Mouse (Mus musculus): ENCODE measurements around the gene Supt16. TPM values are rescaled to one million over a fixed set of nuclear protein-coding genes. Genes with fewer than 3 reads are reported as not detected.

The Supt16 gene
- 57.8 and 64.4 TPM in 2 replicates for polyA plus RNA-seq (2016; fragmentation: Nextera tagmentation; extraction: Ambion mirVana)

DNA sequence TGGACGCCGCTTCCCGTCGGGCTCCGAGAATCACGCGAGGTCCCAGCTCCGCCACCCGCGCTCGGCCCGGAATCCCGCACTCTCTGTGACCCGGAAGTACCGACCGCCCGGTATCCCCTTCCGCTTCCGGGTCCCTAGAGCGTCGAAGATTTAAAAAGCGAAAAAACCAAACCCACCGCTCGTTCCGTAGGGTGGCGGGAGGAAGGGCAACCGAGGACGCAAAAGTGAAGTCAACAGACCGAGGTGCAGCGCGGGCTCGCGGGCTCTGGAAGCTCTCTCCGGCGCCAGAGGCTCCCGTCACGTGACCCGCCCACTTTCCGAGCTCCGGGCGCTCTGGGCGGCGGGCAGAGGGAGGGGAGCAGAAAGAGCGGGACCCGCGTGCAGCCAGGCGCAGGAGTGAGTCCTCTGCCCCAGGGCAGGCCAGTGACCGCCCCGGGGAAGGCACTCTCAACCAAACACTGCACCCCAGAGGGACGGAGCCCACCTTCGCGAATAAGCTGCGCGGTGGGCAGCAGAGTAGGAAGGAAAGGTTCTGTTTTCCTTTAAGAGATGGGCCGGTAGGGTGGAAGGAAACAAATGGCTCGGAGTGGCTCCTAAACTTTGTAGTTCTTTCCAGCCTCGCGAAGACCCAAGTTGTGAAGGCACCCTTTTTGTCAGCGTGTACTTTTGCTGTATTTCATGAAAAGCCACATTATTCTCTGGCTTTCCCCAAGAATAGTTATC is at the start of gene Supt16:
TSS of gene Supt16 (minus strand) at position 261 of the 723 bp plus-strand sequence.
- WGBS = under 1% methylated on average over 59 of the region's 59 CpGs
- Histone ChIP-seq H3K27me3 (replicated peaks) (no peaks in the 10 kb centered on the region), H3K36me3 (peaks cover 32% of the 10 kb centered on the region), H3K9me3 (no peaks in the 10 kb centered on the region), H3K4me1 (peaks cover 7% of the 10 kb centered on the region), H3K9ac (peak within 1 kb of the TSS; percentile 98), H3K27ac (peak within 1 kb of the TSS; percentile 90), H3K4me2 (replicated peaks) (peak within 1 kb of the TSS; percentile 68), H3K4me3 (peak within 1 kb of the TSS; percentile 99)
- ATAC-seq (ENCODE audit: low FRiP score, low read depth) = peak; percentile 98

DNA sequence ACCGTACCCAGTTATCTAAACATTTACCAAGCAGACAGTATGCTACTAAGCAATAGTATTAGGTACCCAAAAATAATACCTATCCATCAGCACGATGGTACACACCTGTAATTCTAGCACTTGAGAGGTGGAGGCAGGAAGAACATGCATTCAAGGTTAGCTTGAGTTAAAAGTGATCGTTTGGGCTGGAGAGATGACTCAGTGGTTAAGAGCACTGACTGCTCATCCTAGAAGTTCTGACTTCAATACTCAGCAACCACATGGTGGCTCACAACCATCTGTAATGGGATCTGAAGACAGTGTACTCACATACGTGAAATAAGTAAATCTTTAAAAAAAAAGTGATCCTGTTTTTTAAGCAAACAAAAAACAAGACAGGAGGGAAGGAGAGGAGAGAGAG is 48.9 kb upstream of the Supt16 start:
- Histone ChIP-seq H3K4me2 (replicated peaks) (no peak overlapping the region), H3K27me3 (replicated peaks) (no peaks in the 10 kb centered on the region), H3K9ac (no peak overlapping the region), H3K4me1 (peaks cover 13% of the 10 kb centered on the region), H3K27ac (no peak overlapping the region), H3K4me3 (no peak overlapping the region), H3K36me3 (no peaks in the 10 kb centered on the region), H3K9me3 (no peaks in the 10 kb centered on the region)
- WGBS = 85% methylated on average over 4 of the region's 4 CpGs
- no peak for ATAC-seq (ENCODE audit: low FRiP score, low read depth)

DNA sequence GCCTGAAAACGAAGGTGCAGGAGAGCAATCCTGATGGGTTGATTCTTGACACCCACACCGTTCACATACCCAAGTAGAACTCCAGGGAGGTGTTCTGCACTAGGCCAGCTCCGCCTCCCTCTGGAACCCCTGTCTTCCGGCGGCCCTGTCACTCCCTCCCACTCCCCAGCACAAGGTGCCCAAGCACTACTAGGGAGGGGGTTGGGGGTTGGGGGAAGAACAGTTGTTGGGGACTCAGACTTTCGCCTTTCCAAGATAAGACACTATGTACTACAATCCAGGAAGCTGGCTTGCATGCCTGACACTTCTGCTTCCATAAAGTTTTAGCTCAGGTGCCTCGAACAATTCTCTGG is 47.5 kb upstream of the Supt16 start:
- WGBS = 16% methylated on average over 7 of the region's 7 CpGs
- no peak for ATAC-seq (ENCODE audit: low FRiP score, low read depth)
- no peaks in the 10 kb centered on the region for H3K36me3 ChIP-seq
- peak overlapping the region; percentile 77 for H3K4me3 ChIP-seq
- peak overlapping the region; percentile 77 for H3K9ac ChIP-seq
- no peaks in the 10 kb centered on the region for H3K27me3 ChIP-seq (replicated peaks)
- H3K27ac ChIP-seq = no peak overlapping the region
- no peaks in the 10 kb centered on the region for H3K9me3 ChIP-seq
- peak overlapping the region; percentile 71 for H3K4me2 ChIP-seq (replicated peaks)
- H3K4me1 ChIP-seq = peaks cover 13% of the 10 kb centered on the region

DNA sequence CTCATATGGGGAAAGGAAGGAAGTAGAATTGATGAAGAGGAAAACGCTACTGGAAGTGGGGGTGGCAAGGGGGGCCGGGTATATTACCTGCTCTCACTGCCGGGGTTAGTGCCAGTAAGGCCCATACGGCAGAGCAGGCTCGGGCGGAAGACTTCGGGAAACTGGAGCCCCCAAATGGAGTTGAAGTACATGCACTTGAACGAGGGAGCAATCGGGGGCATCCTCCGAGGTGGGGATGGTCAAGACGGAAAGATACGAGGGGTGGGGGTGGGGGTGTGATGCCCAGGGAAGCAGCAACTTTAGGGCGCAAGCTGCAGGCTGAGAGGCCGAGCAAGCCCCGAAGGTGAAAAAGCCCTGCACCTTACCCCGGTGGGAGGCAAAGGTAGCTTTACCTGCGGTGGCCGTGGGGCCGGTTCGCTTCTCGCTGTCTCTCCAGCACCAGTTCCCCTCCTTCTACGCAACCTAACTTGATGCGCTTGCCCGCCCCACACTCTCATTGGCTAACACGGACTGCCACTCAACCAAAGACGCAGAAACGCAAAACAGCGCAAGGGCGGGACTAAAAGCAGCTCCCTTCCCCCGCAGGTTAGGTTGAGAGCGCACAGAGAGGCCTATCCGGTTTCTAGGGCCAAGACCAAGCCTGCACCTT is 46.9 kb upstream of the Supt16 start:
- WGBS = under 1% methylated on average over 32 of the region's 32 CpGs
- H3K9ac ChIP-seq = peak overlapping the region; percentile 77
- H3K27me3 ChIP-seq (replicated peaks) = no peaks in the 10 kb centered on the region
- peaks cover 13% of the 10 kb centered on the region for H3K4me1 ChIP-seq
- no peak overlapping the region for H3K27ac ChIP-seq
- H3K36me3 ChIP-seq = no peaks in the 10 kb centered on the region
- ATAC-seq (ENCODE audit: low FRiP score, low read depth) = peak; percentile 100
- peak overlapping the region; percentile 71 for H3K4me2 ChIP-seq (replicated peaks)
- H3K4me3 ChIP-seq = peak overlapping the region; percentile 77
- no peaks in the 10 kb centered on the region for H3K9me3 ChIP-seq

DNA sequence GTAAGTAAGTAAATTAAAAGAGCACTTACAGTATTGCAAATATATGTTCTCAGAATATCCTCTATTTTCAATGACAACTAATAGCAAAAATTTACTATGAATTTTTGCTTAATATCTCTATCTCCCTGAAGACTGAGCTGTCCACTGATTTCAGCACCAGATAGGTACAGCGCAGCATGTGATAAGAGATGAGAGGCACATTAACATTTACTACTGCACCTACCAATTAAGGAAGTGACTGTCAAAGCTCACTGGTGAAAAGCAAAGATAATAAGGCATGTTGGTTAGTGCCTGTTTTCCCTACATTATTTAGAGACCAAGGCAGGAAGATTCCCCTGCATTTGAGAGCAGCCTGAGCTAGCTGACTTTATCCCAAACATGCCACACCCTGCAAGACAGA is 39.0 kb upstream of the Supt16 start:
- Histone ChIP-seq H3K9ac (no peak overlapping the region), H3K27me3 (replicated peaks) (no peaks in the 10 kb centered on the region), H3K4me2 (replicated peaks) (no peak overlapping the region), H3K4me1 (no peaks in the 10 kb centered on the region), H3K27ac (no peak overlapping the region), H3K4me3 (no peak overlapping the region), H3K9me3 (no peaks in the 10 kb centered on the region), H3K36me3 (peaks cover 60% of the 10 kb centered on the region)
- ATAC-seq (ENCODE audit: low FRiP score, low read depth) = no peak
- 100% methylated on average over 1 of the region's 1 CpGs for WGBS

DNA sequence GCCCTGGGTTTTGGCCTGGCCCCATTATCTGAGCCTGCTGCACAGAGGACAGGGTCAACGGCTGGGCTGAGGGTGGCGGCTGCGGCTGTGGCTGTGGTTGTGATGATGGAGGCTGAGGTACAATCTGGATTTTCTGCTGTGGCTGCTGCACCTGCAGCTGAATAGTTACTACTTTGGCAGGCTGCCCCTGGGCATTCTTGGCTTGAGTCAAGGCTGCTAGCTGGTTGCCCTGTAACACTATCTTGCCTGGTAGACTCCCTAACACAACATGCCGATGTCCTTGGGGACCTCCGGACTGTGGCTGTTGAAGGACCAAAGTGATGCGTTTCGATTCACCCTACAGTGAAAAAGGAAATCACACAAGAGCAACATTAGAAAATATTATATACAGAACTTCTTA is 37.9 kb upstream of the Supt16 start:
- no peaks in the 10 kb centered on the region for H3K27me3 ChIP-seq (replicated peaks)
- no peak overlapping the region for H3K4me2 ChIP-seq (replicated peaks)
- no peak overlapping the region for H3K9ac ChIP-seq
- H3K4me1 ChIP-seq = no peaks in the 10 kb centered on the region
- WGBS = 95% methylated on average over 7 of the region's 7 CpGs
- no peak overlapping the region for H3K4me3 ChIP-seq
- no peaks in the 10 kb centered on the region for H3K9me3 ChIP-seq
- ATAC-seq (ENCODE audit: low FRiP score, low read depth) = no peak
- no peak overlapping the region for H3K27ac ChIP-seq
- H3K36me3 ChIP-seq = peaks cover 71% of the 10 kb centered on the region

DNA sequence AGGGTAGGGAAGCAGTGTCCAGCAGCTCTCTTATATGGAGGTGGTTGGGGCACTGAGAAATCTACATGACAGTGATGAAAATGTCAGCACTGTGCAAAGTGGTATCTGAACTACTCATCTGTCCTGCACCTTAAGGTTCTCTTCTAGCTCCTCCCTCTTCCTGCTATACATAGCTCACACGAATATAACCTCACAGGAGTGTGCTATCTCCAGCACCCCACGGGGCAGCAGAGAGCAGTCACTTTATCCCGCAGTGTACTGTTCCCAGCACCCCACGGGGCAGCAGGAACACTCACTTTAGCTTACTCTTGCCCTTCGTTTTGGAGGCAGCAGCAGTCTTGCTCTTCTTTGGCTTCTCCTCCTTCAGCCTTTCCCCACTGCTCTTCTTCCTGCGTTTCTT is 35.0 kb upstream of the Supt16 start:
- Histone ChIP-seq H3K9me3 (no peaks in the 10 kb centered on the region), H3K27me3 (replicated peaks) (no peaks in the 10 kb centered on the region), H3K4me1 (no peaks in the 10 kb centered on the region), H3K4me3 (no peak overlapping the region), H3K4me2 (replicated peaks) (no peak overlapping the region), H3K27ac (no peak overlapping the region), H3K36me3 (peaks cover 89% of the 10 kb centered on the region), H3K9ac (no peak overlapping the region)
- 87% methylated on average over 6 of the region's 6 CpGs for WGBS
- no peak for ATAC-seq (ENCODE audit: low FRiP score, low read depth)

DNA sequence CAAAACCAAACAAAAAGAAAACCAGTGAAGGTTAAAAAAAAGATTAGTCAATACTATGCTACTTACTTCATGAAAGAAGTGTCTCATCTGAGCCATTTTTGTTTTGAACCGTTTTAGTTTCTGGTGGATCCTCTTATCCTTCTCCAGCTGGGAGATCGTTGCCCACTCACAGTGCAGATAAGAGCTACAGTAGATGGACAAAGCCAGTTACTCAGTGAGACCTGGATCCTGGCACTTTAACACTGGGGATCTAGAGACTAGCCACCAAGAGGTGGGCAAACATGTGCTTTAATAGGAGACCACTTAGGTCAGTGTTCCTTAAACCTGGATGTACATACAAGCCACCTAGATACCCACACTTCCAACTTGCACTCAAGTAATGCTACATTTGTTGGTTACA is 28.8 kb upstream of the Supt16 start:
- no peak for ATAC-seq (ENCODE audit: low FRiP score, low read depth)
- H3K4me3 ChIP-seq = no peak overlapping the region
- 92% methylated on average over 2 of the region's 2 CpGs for WGBS
- H3K9me3 ChIP-seq = no peaks in the 10 kb centered on the region
- peaks cover 90% of the 10 kb centered on the region for H3K36me3 ChIP-seq
- H3K27me3 ChIP-seq (replicated peaks) = no peaks in the 10 kb centered on the region
- H3K4me1 ChIP-seq = no peaks in the 10 kb centered on the region
- no peak overlapping the region for H3K9ac ChIP-seq
- H3K27ac ChIP-seq = no peak overlapping the region
- no peak overlapping the region for H3K4me2 ChIP-seq (replicated peaks)

DNA sequence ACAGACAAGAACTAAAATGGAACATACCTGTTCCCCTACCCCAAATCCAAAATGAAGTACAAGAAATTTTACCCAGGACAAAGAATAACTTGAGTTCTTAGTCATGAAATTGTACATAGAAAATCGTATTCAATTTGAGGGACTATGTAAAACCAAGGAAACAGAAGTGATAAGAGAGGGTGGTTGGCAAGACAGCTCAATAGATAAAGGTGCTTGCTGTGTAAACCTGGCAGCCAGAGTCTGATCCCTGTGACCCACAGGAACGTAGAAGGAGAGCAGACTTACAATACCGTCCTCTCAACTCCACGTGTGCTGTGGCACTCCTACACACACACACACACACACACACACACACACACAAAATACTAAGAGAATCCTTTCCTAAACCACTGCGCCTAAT is 20.0 kb upstream of the Supt16 start:
- no peak overlapping the region for H3K27ac ChIP-seq
- H3K4me2 ChIP-seq (replicated peaks) = no peak overlapping the region
- no peaks in the 10 kb centered on the region for H3K27me3 ChIP-seq (replicated peaks)
- no peaks in the 10 kb centered on the region for H3K4me1 ChIP-seq
- no peak overlapping the region for H3K9ac ChIP-seq
- peaks cover 90% of the 10 kb centered on the region for H3K36me3 ChIP-seq
- ATAC-seq (ENCODE audit: low FRiP score, low read depth) = no peak
- WGBS = 89% methylated on average over 5 of the region's 5 CpGs
- H3K9me3 ChIP-seq = no peaks in the 10 kb centered on the region
- no peak overlapping the region for H3K4me3 ChIP-seq

DNA sequence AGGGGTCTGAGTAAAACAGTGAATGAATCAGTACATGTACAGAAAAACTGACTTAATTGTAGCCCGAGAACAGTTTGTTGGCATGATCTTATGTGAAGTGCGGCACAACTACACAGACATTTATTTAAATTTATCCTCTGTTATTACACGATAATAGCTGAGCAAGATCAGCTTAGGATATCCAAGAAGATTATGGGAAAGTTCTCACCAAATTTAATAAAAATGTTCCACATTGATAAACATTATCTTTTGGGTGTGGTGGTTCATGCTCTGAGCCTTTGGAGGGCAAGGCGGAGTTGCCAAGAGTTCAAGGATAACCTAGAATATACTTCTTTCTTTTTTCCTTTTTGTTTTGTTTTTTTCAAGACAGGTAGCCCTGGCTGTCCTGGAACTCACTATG is 2.2 kb upstream of the Supt16 start:
- no peak overlapping the region for H3K9ac ChIP-seq
- H3K36me3 ChIP-seq = peaks cover 39% of the 10 kb centered on the region
- no peak overlapping the region for H3K4me3 ChIP-seq
- no peaks in the 10 kb centered on the region for H3K9me3 ChIP-seq
- WGBS = 95% methylated on average over 4 of the region's 4 CpGs
- ATAC-seq (ENCODE audit: low FRiP score, low read depth) = no peak
- no peaks in the 10 kb centered on the region for H3K27me3 ChIP-seq (replicated peaks)
- no peak overlapping the region for H3K27ac ChIP-seq
- peaks cover 7% of the 10 kb centered on the region for H3K4me1 ChIP-seq
- H3K4me2 ChIP-seq (replicated peaks) = no peak overlapping the region

DNA sequence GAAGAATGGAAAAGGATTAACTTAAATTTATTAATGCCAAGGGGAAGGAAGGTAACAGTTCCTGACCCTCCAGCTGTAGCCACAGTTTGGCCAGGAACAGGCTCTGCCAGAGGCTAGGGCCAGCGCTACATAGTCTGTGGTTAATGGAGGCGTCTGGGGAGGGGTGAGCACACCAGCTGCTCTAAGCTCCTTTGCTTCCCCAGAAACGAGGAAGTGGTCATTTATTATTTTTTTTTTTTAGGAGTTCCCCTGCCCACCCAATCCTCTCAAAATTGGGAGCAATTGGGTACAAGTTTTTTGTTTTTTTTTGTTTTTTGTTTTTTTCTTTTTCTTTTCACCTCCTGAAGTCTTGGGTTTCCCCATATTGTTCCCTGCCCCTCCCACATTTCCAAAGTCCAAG is 925 bp upstream of the Supt16 start:
- Histone ChIP-seq H3K9ac (no peak overlapping the region), H3K27me3 (replicated peaks) (no peaks in the 10 kb centered on the region), H3K4me3 (0 out of 2 replicates have a peak overlapping the region, but pooled peaks have one; percentile 99), H3K36me3 (peaks cover 34% of the 10 kb centered on the region), H3K27ac (no peak overlapping the region), H3K9me3 (no peaks in the 10 kb centered on the region), H3K4me1 (peaks cover 7% of the 10 kb centered on the region), H3K4me2 (replicated peaks) (peak overlapping the region; percentile 68)
- 23% methylated on average over 3 of the region's 3 CpGs for WGBS
- ATAC-seq (ENCODE audit: low FRiP score, low read depth) = no peak

DNA sequence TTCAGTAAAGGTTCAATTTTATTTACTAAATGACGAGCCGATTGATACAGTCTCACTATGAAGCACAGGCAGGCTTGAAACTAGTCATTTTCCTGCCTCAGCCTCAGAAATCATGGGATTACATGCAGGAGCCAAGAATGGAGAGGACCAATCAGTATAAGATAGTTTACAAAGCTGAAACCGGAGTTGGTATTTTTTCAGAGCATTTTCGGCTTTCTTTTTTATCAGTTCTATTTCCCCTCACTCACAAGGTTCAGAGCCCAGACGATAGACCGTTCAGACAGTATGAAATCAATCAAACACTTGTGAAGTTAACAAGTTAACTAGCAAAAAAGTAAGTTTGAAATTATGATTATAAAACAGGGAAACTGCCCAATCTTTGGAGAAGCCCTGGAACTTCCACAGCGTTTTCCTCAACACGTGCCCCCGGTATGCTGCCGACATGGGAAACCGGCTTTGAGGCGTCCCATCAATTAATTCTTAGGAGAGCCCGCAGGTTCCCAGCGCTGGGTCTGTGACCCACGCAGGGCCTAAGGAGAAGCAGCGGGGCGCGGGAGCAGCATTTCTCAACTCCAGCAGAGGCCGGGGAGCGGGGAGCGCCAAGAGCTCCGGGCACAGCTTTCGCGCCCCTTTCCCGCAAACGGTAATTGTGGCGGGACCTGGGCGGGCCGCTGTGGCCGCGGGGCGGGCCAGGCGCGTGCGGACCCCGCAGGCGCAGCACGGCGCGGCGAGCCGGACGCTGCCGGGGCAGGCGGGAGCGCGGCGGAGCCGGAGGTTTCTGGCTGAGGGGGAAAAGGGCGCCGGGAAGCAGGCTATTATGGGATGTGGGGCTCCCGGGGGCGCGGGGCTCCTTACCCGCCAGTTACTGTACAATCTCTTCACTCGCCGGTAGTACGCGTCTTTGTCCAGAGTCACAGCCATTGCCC is 723 bp downstream of the Supt16 start:
- ATAC-seq (ENCODE audit: low FRiP score, low read depth) = peak; percentile 38
- Histone ChIP-seq H3K4me2 (replicated peaks) (peak overlapping the region; percentile 68), H3K4me1 (peaks cover 7% of the 10 kb centered on the region), H3K27me3 (replicated peaks) (no peaks in the 10 kb centered on the region), H3K27ac (peak overlapping the region; percentile 90), H3K36me3 (peaks cover 27% of the 10 kb centered on the region), H3K4me3 (peak overlapping the region; percentile 99), H3K9me3 (no peaks in the 10 kb centered on the region), H3K9ac (peak overlapping the region; percentile 98)
- WGBS = 1% methylated on average over 59 of the region's 59 CpGs
